Mouse (Mus musculus) lung, postnatal 4 days (tissue): Measurements from ENCODE around the gene Rbfox1.

Experiments
- DNase-seq, 2 experiments: peaks; one replicate each; pipeline ENCODE4 v3.0.0; 2021

Rbfox1 gene

DNA sequence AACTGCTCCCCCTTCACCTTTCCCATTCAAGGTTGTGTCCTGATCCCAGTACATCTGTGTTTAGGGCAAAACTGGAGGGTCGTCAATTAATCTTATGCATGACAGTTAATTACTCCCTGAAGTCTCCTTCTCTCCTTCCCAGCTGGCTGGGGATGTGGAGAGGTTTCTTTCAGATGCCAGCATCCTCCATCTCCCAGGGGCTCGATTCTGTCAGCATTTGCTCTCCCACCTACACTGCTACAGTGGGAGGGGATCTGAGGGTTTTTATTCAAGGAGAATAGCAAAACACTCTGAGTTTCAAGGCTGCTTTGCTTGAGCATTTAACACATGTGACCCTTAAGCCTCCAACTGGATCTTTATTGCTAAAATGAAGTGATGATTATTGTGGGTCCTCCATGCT lies 496.4 kb downstream of the Rbfox1 start:
- DNase-seq: no peak

DNA sequence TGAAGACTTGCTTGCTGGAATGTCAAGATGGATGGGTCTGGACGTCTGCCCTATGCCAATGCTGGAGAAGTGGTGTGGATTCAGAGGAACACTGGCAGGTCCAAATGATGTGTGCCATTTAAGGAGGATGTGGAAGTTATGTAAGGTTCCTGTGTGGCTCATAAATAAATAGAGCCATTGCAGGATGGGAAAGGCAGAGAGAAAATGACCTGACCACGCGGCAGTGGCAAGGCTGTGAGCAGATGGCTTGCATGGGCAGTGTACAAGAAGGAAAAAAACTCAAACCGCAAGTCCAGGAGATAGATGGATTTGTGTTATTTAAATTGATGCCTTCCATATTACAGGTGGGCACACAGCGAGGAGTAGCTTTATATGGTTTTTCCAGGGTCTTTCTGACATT lies 497.6 kb downstream of the Rbfox1 start:
- DNase-seq: no peak

DNA sequence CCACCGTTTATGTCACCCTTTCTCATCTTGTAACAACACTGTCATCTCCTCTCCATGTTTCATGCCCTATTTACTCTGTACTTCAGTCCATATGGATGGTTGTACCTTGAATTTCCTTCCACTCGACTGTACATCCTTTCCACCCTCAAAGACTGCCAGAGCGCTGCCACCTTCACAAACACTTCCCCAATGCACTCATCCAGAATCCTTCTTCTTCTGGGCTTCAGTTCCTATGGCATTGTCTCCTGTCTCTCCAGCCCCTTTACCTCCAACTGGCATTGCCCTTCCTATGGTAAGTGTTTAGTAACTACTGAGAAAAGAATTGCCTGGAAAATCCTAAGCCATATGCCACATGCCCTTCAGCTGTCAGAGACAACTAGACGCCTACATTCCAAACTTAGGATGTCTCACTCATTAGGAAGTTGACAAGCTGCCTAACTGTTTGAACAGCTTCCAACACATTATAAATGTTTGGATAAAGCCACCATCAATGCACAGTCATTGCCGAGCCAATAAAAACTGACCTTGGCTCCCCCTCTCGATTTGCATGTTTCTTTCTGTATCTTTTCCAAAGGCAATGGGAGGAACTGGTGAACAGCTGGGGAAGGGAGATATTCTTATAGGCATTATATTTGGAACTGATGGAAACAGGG lies 505.2 kb downstream of the Rbfox1 start:
- peak; percentile 46 to 57 for DNase-seq

DNA sequence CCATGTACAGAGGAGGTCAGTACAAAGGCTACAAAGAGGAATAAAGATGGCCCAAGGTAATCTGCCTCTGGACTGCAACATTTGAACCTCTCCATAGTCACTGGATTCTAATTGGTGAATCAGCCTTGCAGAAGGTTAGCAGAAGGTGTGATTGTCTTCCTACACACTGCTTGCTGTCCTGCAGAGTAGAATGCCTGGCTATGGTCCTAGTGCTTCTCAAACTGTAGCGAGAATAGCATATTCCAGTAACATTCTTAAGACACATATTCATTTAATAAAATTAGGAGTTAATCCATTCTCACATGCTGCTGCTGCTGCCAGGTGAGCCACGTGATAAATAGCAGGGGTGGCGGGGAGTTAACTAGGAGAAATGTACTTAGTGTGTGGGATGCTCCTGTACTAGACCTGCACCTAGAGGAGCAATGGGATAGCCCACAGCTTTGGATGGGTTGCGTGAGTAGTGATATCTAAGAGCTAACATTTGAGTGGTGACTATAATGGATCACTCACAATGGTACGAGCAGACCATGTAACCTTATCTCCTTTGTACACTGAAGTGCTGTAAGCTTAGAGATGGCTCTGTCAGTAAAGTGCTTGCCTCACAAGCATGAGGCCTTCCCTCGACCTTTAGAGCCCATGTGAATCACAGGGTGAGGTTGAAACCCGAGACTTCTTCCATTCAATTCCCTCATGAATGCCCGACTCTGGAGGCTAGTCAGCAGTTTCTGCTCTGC lies 511.7 kb downstream of the Rbfox1 start:
- DNase-seq: no peak

DNA sequence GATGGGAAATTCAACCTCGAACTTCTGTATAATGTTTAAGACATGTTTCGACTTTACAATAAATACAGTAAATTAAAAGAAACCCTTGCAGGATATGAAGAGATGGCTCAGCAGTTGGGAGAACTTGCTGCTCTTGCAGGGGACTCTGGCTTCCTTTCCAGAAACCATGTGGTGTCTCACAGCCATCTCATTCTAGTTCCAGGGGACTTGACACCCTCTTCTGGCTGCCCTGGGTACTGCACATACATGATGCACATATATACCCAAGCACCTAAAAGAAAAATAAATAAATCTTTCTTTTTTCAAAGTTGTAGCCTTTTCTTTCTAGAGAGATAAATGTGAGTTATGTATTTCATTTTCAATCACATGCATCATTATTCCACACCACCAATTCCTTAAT lies 512.5 kb downstream of the Rbfox1 start:
- no peak for DNase-seq

DNA sequence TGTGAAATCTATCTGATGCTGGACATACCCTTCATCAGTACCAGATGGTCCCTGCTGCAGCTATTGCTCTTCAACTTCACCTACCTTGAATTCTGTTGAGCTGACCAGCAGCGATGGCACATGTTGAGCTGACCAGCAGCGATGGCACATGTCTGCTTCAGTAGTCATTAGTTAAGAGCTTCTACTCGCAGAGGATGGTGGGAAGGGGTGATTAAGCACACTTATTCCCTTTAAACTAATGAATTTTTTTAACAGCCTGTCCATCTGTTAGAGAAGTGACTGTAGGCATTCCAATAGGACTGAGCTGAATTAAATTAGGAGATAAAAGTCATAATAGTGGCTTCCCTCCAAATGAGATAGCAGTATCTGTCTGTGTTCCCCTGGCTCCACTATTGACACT lies 517.7 kb downstream of the Rbfox1 start:
- DNase-seq: no peak

DNA sequence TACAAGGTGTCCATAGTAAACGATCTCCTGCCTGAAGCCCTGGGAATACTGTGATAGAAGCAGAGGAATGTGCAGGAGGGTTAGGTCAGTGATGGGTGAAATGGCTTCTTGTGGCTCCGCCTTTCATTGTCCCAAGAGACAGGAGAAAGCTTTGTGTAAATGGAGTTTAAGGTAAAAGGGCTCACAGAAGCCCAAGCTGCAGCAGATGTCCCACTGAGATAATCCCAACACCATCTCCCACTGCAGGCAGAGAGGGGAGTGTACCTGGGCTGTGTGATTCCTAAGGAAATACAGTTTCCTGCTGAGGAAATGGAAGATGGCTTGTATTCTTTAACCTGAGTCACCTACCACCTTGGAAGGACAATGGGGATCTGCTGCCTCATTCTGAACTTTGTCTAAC lies 529.7 kb downstream of the Rbfox1 start:
- no peak for DNase-seq

DNA sequence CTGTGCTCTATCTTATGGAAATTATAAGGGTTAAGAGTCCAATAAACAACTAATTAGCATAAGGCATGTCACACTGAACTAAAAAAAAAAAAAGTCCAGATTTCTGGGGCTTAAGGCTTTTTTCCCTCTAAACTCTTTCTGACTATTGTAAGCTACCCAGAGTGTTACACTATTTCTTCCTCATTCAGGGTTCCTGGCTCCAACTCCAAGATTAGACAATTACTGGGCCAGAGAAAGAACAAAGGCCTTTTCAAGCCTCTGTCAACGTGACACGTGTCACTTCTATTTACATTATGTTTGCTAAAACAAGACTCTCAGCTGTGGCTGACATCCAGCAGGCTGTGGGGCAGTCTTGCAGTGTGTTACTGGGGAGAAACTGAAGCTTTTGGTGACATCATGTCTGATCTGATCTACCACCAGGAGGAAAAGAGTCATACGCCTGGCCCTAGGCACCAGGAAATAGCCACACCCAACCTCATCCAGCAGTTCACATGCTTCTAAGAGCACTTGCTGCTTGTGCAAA lies 536.5 kb downstream of the Rbfox1 start:
- peak; percentile 52 to 81 for DNase-seq

DNA sequence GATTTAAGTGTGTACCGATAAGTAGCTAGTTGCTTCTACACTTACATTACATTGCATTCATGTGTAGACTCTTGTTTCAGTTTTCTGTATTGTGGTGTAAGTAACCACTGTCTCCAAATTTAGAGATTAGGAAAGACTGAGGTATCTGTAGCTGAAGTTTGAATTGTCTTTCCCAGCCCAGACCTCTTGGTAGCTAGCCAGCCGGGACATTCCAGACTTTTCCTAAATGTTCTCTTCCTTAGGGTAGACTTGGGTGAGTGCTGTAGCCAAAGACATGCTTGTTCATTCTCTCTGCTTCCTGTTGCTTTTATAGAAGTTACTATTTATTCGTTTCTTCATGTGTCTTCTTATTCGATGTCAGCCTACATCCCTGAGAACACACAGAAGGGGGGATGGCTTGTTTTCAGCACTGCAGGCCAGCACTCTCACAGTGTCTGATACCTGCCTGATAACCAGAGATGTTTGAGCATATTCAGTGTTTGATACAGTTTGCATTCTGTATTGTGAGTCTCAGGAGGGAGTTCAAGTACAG lies 538.8 kb downstream of the Rbfox1 start:
- no peak for DNase-seq

DNA sequence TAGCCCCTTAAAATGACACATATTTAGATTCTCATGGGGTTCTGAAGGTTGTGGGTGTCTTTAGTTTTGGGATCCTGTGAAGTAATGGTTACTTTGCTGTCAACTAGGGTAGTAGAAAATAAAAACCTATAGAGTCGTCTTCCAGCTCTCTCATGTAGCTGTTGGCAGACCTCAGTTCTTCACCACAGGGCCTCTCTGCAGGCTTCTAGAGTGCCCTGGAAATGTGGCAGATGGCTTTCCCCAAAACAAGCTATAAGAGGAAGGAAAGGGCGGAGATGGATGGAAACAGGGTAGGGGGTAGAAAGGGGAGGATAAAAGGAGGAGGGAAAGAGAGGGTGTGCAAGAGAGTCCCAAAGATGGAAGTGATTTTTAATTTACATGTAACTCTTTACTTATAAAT lies 539.6 kb downstream of the Rbfox1 start:
- DNase-seq: no peak

DNA sequence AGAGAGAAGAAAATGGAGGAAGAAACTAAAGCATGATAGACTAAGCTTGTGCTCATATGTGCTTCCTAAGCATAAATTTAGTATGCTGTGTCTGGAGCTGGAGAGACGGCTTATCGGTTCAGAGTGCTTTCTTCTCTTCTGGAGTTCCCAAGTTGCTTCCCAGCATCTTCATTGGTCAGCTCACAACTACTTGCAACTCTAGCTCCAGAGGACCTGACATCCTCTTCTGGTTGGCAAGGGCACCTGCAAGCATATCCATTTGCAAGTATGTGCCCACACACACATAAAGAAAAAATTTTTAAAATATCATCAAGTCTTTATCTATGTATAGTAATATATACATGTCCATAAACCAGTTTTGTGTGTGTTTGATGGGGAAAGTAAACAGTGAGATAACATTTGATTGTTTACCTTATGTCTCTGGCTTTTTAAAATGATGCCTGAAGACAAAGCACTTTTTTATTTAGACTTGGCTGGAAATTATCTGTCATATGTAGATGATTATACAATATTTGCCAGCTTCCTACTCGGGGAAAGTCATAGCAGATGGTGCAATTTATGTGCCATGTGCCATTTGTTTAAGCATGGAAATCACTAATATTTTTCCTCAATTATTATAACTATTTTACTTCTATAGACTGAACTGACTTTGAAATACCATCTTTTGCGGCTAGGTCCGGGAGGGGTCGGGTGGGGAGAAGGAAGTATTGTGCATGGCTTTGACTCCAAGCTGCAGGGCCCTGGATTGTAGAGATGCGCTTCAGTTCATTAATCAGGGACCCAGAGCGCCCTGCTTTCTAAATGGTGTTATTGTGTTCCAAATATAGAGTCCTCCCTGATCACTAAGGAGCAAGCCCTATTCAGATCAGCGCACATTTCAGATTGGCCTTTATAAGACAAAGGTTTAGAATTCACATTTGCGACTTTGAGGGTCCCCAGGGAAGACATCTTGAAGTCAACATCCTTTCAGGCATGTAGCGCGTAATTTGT lies 542.4 kb downstream of the Rbfox1 start:
- DNase-seq: no peak

DNA sequence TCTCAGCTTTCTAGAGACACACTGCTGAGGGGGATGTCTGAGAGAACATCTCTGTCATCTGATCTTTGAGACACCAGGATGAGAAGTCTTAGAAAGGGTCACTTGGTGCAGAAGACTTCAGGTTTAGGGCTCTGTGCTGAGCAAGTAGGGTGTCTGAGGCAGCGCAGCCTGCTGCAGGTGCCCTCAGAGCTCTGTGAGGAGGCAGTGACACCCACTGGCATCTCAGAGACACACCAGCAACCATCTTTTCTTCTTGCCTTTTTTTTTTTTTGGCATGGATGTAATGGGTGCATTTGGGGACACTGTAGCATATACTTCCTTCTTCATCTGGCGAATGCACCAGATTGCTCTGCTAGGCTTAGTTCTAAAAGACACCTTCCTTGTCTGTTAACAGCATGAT lies 545.8 kb downstream of the Rbfox1 start:
- no peak for DNase-seq

DNA sequence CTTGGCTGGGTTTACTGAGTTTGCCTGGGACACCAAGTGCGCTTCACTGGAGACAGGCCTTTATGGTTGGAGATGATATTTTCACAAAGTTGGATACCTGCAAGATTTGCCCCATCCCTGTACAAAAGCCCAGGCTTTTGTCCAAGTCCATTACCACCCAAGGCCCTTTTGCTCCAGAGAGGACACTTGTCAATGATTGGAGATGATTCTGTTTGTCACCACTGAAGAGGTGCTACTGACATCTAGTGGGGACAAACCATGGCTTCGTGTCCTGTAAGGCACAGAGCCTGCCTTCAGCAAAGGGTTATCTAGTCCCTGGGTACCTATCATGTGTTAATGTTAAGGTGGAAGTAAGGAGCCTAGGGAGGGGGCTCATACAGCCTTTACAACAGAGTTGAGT lies 551.3 kb downstream of the Rbfox1 start:
- no peak for DNase-seq

DNA sequence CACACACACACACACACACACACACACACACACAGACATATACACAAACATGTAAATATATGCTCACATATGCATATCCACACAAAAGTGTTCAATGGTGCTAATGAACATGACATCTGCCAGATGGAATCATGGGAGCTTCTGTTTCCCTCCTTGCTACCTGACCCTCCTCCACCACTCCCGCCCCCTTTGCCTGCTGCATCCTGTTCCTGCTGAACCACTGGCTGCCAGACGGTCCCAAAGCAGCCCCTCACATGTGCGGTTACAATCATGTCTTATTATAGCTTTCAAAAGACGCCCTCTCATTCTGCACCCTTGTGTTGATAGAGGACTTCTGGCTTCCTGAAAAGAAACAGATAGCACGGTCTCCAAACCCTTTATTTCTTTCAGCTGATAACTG lies 563.1 kb downstream of the Rbfox1 start:
- DNase-seq: no peak

DNA sequence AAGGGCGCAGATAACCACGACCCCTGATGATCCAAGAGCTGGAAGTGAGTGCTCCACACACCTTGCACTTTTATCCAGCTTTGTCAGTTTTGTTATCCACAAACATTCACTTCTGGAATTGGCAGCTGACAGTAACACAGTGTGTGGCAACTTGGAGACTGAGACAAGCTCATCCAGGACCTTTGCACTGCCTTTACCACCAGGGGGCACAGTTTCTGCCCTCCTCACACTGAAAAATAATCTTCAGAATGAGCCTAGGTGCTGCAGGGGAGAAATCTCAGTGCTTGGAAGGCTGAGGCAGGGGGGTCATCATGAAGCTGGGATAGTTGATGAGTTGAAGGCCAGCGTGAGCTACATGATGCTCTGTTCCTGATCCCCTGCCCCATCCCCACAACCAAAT lies 570.2 kb downstream of the Rbfox1 start:
- DNase-seq: no peak

DNA sequence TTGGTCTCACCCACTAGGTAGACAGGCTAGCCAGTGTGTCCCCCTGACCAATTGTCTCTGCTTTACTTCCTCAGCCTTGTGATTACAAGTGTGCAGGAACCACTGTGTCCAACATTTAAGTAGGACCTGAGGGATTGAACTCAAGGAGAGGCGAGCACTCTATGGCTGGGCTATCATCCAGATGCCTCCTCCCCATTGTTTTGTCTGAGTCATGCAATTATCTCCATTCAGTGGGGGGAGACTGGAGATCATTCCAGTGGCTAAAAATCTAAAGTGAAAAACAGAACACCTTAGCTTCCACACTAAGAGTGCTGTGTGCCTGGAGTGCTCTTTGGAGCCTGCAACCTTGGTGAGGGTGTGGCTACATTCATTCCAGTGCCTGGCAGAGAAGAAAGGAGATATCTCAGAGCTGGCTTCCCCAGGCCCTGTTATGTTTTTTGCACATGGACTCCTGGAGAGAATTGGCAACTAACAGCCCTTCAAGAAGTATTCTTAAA lies 594.0 kb downstream of the Rbfox1 start:
- no peak for DNase-seq

DNA sequence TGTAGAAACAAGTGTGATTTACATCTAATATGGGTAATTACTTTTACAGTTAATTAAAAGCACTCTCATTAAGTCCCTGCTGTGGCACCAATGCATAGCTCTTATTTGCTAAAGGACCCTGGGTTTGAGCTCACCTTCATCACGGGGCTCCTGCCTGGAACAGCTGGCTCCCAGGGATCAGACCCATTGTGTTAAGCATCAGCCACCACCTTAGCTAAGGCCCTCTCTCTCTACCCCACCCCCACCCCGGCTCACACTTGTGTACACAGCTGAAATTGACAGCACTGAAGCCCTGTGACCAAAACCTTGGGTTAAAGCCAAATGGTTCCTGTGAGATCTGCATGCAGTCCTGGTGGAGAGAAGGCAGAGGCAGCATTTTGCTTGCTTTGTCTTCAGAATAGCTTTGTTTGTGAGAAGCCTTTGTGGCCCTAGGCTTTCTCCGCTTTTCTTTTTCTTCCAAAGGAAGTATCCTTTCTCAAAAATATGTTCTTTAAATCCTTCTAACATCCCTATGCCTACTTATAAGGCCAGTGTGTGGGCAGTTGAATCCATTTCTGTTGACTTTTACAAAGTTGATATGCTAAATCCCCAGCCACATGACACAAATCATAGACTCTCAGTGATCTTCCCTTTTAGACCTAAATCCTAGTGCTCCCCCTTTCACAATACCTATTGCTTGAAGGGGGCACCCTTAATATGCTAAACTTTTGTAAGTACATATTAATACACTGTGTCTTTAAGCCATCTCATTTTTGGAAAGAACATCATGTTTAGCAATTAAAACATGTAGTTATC lies 594.7 kb downstream of the Rbfox1 start:
- no peak for DNase-seq

DNA sequence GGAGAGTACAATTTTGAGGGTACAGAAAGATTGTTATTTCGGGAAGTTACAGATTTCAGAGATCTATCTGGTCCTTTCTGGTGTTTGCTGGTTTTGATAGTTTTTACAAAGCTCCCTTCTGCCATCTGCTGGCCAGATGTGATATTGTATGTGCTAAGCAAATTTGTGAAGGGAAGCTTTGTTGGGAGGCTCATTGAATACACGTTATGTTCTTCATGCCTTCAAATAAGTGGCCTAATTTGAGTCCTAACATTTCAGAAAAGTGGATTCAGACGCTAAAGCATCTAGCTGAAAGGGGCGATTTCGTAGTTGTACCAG lies 595.2 kb downstream of the Rbfox1 start:
- peak in 1 of 2 experiments; percentile 47 for DNase-seq

DNA sequence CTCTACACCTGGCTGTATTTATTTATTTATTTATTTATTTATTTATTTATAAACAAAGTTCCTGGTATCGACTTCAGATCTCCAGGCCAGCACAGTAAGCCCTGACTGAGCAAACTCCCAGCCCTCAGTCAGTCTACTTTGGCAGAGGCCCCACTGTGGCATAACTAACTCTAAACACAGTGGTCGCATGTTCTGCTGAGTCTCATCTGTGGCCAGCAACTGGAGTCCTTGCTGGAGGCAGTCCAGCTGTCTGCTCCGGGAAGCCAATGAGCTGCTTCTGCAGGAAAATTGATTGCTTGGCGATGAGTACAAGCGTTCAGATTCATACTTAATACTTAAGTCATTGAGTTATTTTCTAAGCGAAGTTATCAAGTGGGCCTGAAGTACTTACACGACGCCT lies 598.5 kb downstream of the Rbfox1 start:
- DNase-seq: peak; percentile 16 to 47

DNA sequence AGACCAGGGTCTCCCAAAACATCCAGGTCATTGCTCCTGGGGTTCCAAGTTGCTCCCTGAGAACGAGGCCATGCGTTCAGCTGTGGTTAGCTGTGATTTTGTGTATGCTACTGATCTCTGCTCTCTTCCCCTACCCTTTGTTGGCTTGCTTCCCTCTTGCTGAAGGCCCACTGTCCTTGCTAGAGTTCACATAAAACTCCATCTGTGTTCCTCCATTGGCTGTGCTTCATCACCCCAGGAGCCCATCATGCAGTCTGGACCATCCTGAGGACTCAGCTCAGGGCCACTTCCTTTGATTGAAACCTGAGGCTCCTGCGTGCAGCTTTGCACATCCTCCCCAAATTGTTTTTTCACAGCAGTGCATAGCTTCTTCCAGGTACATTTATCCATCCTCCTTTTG lies 600.5 kb downstream of the Rbfox1 start:
- no peak for DNase-seq

DNA sequence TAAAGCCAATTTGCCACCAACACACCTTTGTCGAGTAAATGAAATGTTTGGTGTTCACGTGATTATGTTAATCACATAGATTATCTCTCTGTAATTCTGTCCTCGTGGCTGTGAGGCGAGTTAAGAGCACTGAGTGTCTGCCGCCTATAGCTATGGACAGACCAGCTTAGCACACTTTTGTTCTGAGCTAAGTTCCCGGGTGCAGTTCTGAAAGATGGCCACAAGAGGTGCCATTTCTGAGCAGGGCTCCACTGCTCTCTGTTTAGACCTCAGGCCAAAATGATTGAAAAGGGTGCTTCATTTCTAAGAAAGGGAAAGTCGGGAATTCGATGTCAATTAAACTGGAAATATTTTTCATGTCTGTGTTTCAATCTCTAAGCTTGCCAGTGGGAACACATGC lies 617.1 kb downstream of the Rbfox1 start:
- DNase-seq: no peak
